Mouse (Mus musculus): ENCODE results near the gene Sat2. TPM values are rescaled to one million over a fixed set of nuclear protein-coding genes. Genes with fewer than 3 reads are reported as not detected.

Sat2 gene
- total and polyA plus RNA-seq, 3 experiments: not detected

DNA sequence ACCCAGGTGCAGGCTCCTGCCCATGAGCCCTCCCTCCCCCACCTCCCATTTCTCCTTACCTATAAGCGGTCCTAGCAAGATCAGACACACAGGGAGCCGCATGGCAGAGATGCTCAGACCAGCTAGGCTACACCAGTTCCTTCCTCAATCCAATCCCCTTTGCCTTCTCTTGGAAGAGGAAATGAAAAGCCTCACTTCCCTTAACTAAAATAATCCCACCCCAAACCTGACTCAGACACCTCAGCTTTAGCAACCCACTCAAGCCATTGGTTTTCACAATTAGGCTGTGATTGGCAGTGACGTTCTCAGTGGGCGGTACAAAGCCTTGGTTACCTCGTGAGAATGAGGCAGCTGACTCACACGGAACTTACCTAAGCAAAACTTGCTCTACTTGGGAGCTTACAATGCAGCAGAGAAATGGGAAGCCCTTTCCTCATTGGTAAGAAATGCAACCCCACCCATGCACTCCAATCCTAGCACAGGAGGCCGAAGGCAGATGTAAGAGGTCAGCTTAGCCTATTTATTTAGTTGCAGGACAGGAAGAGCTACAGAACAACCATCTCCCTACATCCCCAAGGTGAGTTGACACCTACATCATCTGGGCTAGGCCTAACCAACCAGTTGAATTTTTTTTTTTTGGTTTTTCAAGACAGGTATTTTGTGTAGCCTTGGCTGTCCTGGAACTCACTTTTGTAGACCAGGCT lies 44.3 kb downstream of the Sat2 start, which contains the start of gene Cd68 (continued):
- TF ChIP-seq ELF1 (IDR thresholded peaks at IDR 0.05; ENCODE audit: low read depth, low read length) (peak; percentile 74), CTCF (conservative IDR thresholded peaks at IDR 0.05 in 1 of 2, IDR thresholded peaks at IDR 0.05 in 1 of 2; ENCODE audit: low read depth in 2 of 2, low read length in 2 of 2) (no peak), ETS1 (conservative IDR thresholded peaks at IDR 0.05; ENCODE audit: low read depth, low read length) (0 out of 2 replicates have a peak, but pooled peaks have one; percentile 68), MAX (IDR thresholded peaks at IDR 0.05; ENCODE audit: low read length) (peak; percentile 83), KAT2A (IDR thresholded peaks at IDR 0.05; ENCODE audit: insufficient replicate concordance, low read length) (0 out of 2 replicates have a peak, but pooled peaks have one; percentile 39), ZMIZ1 (IDR thresholded peaks at IDR 0.05; ENCODE audit: low read depth, low read length) (peak; percentile 93; the same call in 1 of the 2 replicates), ZKSCAN1 (IDR thresholded peaks at IDR 0.05; ENCODE audit: borderline replicate concordance, low read depth, low read length) (no peak), HCFC1 (IDR thresholded peaks at IDR 0.05; ENCODE audit: low read depth, low read length) (peak; percentile 57), USF1 (IDR thresholded peaks at IDR 0.05; ENCODE audit: low read depth, low read length) (peak; percentile 36)

DNA sequence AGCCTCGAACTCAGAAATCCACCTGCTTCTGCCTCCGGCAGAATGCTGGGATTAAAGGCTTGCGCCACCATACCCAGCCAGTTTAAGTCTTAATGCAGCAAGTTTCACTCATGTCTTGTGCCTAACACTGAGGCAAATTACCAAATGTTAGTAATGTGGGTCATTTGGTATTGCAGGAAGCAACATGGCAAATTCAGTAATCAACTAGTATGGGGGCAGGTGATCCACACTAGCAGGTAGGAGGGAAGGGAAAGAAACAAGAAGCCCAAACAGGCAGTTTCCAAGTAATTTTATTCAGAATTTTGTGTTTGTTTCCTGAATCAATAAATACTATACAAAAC lies 44.8 kb downstream of the Sat2 start:
- peaks cover 50% of the 10 kb centered on the region for H3K79me2 ChIP-seq (replicated peaks; ENCODE audit: control insufficient read depth, extremely low read depth, insufficient read depth, poor library complexity, severe bottlenecking)
- dilution Hi-C loops (cut with MboI; ENCODE audit: extremely low pct_ligation_motif_present, extremely low pct_unique_long_range_greater_than_20kb, low sequenced_read_pairs) (no loop called here), in situ Hi-C loops (cut with MboI; ENCODE audit: low pct_ligation_motif_present, low pct_unique_long_range_greater_than_20kb, low sequenced_read_pairs) (no loop called here)
- no peaks in the 10 kb centered on the region for H3K27me3 ChIP-seq (replicated peaks)
- DNase-seq (ENCODE audit: extremely low read depth): no peak
- TF ChIP-seq CHD1 (IDR thresholded peaks at IDR 0.05; ENCODE audit: low read depth, low read length) (peak; percentile 3; the same call in 1 of the 2 replicates), E2F4 (IDR thresholded peaks at IDR 0.05; ENCODE audit: insufficient replicate concordance, low read depth, low read length) (no peak), HCFC1 (IDR thresholded peaks at IDR 0.05; ENCODE audit: low read depth, low read length) (no peak)
- H3K9me3 ChIP-seq (replicated peaks; ENCODE audit: low read length): no peaks in the 10 kb centered on the region
- peaks cover 49 to 64% of the 10 kb centered on the region in 2 experiments for H3K36me3 ChIP-seq (replicated peaks in 1 of 2; ENCODE audit: control insufficient read depth in 1 of 2, insufficient read depth in 1 of 2, low read length in 1 of 2)
- H3K4me3 ChIP-seq (replicated peaks in 1 of 3; ENCODE audit: low read depth in 2 of 3, low read length in 2 of 3, poor library complexity in 1 of 3): no peak overlapping the region
- H3K4me2 ChIP-seq (ENCODE audit: insufficient read depth, low read depth, poor library complexity, severe bottlenecking): 0 out of 2 replicates have a peak overlapping the region, but pooled peaks have one; percentile 18
- H3K9ac ChIP-seq (ENCODE audit: insufficient read depth, low read depth): no peak overlapping the region
- H3K27ac ChIP-seq (ENCODE audit: insufficient read depth, low read depth): peak overlapping the region; percentile 55; the same call in 1 of the 2 replicates
- peaks cover 25 to 69% of the 10 kb centered on the region in 2 experiments for H3K4me1 ChIP-seq (ENCODE audit: control insufficient read depth in 1 of 2, insufficient read depth in 2 of 2)

DNA sequence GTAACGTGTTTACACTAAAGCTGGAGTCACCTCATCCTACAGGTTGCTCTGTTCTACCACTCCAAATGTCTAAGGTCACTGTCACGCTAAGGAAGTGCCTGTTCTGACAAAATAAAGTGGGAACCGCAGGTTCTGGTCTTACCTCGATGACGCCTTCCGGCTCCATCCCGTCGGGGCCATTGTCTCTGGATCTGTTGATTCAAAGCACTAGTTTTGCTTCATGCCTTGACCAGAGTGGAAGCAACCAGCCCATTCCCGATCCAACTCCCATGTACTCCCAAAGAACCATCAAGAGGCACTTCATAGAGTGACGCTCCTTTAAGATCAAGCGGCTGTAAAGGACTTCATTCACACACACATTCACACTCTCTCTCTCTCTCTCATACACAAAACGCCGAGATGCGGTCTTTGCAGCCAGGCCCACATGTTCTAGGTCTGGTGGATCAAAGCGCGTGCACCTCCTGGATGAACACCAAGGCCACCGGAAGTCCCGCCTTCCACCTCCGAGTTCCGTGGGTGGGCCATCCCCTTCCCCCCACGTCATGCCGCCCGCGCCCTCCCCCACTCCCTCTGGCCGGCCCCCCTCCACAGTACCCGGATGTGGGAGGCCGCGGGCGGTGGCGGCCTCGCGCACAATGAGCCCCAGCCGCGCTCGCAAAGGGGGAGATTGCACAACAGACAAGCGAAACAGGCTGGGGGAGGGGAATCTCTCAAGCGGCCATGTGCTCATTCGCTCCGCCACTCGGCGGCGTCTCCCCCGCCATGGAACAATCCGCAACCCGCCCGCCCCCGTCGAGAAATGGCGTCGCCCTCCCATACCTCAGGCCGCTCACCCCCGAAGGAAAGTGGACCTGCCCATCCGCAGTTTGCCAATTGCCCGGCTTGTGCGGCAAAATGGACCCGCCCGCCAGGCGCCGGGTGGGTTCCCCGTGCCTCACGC lies 49.2 kb downstream of the Sat2 start:
- peak overlapping the region; percentile 99 for H3K9ac ChIP-seq (ENCODE audit: insufficient read depth, low read depth)
- no peaks in the 10 kb centered on the region for H3K9me3 ChIP-seq (replicated peaks; ENCODE audit: low read length)
- peaks cover 67 to 80% of the 10 kb centered on the region in 2 experiments for H3K36me3 ChIP-seq (replicated peaks in 1 of 2; ENCODE audit: control insufficient read depth in 1 of 2, insufficient read depth in 1 of 2, low read length in 1 of 2)
- dilution Hi-C loops (cut with MboI; ENCODE audit: extremely low pct_ligation_motif_present, extremely low pct_unique_long_range_greater_than_20kb, low sequenced_read_pairs): no loop called here
- H3K4me1 ChIP-seq (ENCODE audit: control insufficient read depth in 1 of 2, insufficient read depth in 2 of 2): peaks cover 14 to 59% of the 10 kb centered on the region in 2 experiments; a peak in 3 of 4 replicates
- peaks cover 57% of the 10 kb centered on the region for H3K79me2 ChIP-seq (replicated peaks; ENCODE audit: control insufficient read depth, extremely low read depth, insufficient read depth, poor library complexity, severe bottlenecking)
- in situ Hi-C loops (cut with MboI; ENCODE audit: low pct_ligation_motif_present, low pct_unique_long_range_greater_than_20kb, low sequenced_read_pairs): no loop called here
- peak overlapping the region; percentile 88 for H3K4me2 ChIP-seq (ENCODE audit: insufficient read depth, low read depth, poor library complexity, severe bottlenecking)
- H3K4me3 ChIP-seq (replicated peaks in 1 of 3; ENCODE audit: low read depth in 2 of 3, low read length in 2 of 3, poor library complexity in 1 of 3): peak overlapping the region; percentile 74 to 94 (median 75)
- peak; percentile 96 for DNase-seq (ENCODE audit: extremely low read depth)
- peak overlapping the region; percentile 88 for H3K27ac ChIP-seq (ENCODE audit: insufficient read depth, low read depth)
- H3K27me3 ChIP-seq (replicated peaks): no peaks in the 10 kb centered on the region
- TF ChIP-seq ZKSCAN1 (IDR thresholded peaks at IDR 0.05; ENCODE audit: borderline replicate concordance, low read depth, low read length): no peak
- peak; percentile 99 for TF ChIP-seq MAZ (IDR thresholded peaks at IDR 0.05; ENCODE audit: low read depth, low read length)
- TF ChIP-seq SMC3 (IDR thresholded peaks at IDR 0.05; ENCODE audit: low read depth, low read length): no peak
- peak; percentile 75 for TF ChIP-seq POLR2A (IDR thresholded peaks at IDR 0.05; ENCODE audit: low read depth, low read length)
- TF ChIP-seq MAX (IDR thresholded peaks at IDR 0.05; ENCODE audit: low read length): peak; percentile 96
- TF ChIP-seq RAD21 (IDR thresholded peaks at IDR 0.05; ENCODE audit: low read depth, low read length): no peak
- peak; percentile 64; the same call in 1 of the 2 replicates for TF ChIP-seq NELFE (IDR thresholded peaks at IDR 0.05; ENCODE audit: low read depth, low read length)
- peak; percentile 78 for TF ChIP-seq ZMIZ1 (IDR thresholded peaks at IDR 0.05; ENCODE audit: low read depth, low read length)
- TF ChIP-seq MEF2A (IDR thresholded peaks at IDR 0.05; ENCODE audit: borderline replicate concordance, low read depth, low read length): peak; percentile 77
- TF ChIP-seq JUND (conservative IDR thresholded peaks at IDR 0.05; ENCODE audit: low read depth, low read length): no peak
- TF ChIP-seq TBP (conservative IDR thresholded peaks at IDR 0.05; ENCODE audit: low read depth, low read length): no peak
- peak; percentile 66; the same call in 1 of the 2 replicates for TF ChIP-seq BHLHE40 (IDR thresholded peaks at IDR 0.05; ENCODE audit: low read depth, low read length)
- TF ChIP-seq PAX5 (IDR thresholded peaks at IDR 0.05; ENCODE audit: low read length): no peak
- no peak for TF ChIP-seq GABPA (IDR thresholded peaks at IDR 0.05; ENCODE audit: insufficient replicate concordance, low read depth, low read length)
- TF ChIP-seq CHD1 (IDR thresholded peaks at IDR 0.05; ENCODE audit: low read depth, low read length): no peak; the same call in 1 of the 2 replicates
- peak; percentile 89 for TF ChIP-seq TCF12 (IDR thresholded peaks at IDR 0.05; ENCODE audit: low read depth, low read length)
- peak; percentile 60; the same call in 1 of the 2 replicates for TF ChIP-seq RCOR1 (conservative IDR thresholded peaks at IDR 0.05; ENCODE audit: low read depth, low read length)
- no peak for TF ChIP-seq MAFK (IDR thresholded peaks at IDR 0.05; ENCODE audit: insufficient replicate concordance, low read length)
- TF ChIP-seq HCFC1 (IDR thresholded peaks at IDR 0.05; ENCODE audit: low read depth, low read length): peak; percentile 86

Data from CH12.LX (cell line).